Mouse (Mus musculus) CH12.LX (cell line): ENCODE results near the gene Krt26. TPM values are rescaled to one million over a fixed set of nuclear protein-coding genes. Genes with fewer than 3 reads are reported as not detected.

Experiments
- DNase-seq: peaks from one replicate; pipeline ENCODE4 v3.0.0-alpha.2; 2013; ENCODE audit errors: extremely low read depth
- H3K27ac ChIP-seq: 2 replicates; pipeline ENCODE4 v1.5.1; 2012; ENCODE audit warnings: low read depth, mild to moderate bottlenecking, control low read depth, moderate library complexity; ENCODE audit not compliant: insufficient read depth
- H3K27me3 ChIP-seq: replicated peaks from 2 replicates; pipeline ENCODE3; 2012; ENCODE audit warnings: inconsistent platforms
- H3K36me3 ChIP-seq, 2 experiments: replicated peaks in 1 of 2; 2 replicates each; pipeline versions ENCODE3 to v1.6.1; 2012; ENCODE audit warnings: inconsistent platforms in 1 of 2, low read length in 1 of 2, mild to moderate bottlenecking in 1 of 2, mixed read lengths in 1 of 2, moderate library complexity in 1 of 2; ENCODE audit not compliant: control insufficient read depth in 1 of 2, insufficient read depth in 1 of 2
- H3K4me1 ChIP-seq, 2 experiments: 2 replicates each; pipeline ENCODE4 v1.6.1; 2012; ENCODE audit warnings: inconsistent platforms in 1 of 2, moderate library complexity in 1 of 2; ENCODE audit not compliant: insufficient read depth in 2 of 2, control insufficient read depth in 1 of 2
- H3K4me2 ChIP-seq: 2 replicates; pipeline ENCODE4 v1.6.1; 2012; ENCODE audit warnings: low read depth, mild to moderate bottlenecking, control low read depth; ENCODE audit not compliant: poor library complexity, insufficient read depth, severe bottlenecking
- H3K4me3 ChIP-seq, 3 experiments: fragments of 150-350 bp in 1 of 3; sonication (generic) in 1 of 3; replicated peaks in 1 of 3; 2 replicates each; pipeline versions ENCODE3 to v1.5.1; 2011 to 2012; ENCODE audit warnings: low read depth in 2 of 3, low read length in 2 of 3, mild to moderate bottlenecking in 2 of 3, moderate library complexity in 2 of 3, control low read depth in 1 of 3, improper control_type of control experiment in 1 of 3, inconsistent platforms in 1 of 3, mixed read lengths in 1 of 3; ENCODE audit not compliant: poor library complexity in 1 of 3
- H3K79me2 ChIP-seq: replicated peaks from 2 replicates; pipeline ENCODE4 v1.6.1; 2012; ENCODE audit warnings: mild to moderate bottlenecking, moderate library complexity; ENCODE audit not compliant: control insufficient read depth, poor library complexity, insufficient read depth, severe bottlenecking; ENCODE audit errors: extremely low read depth
- H3K9ac ChIP-seq: 2 replicates; pipeline ENCODE4 v1.6.1; 2012; ENCODE audit warnings: low read depth, mild to moderate bottlenecking, control low read depth, moderate library complexity; ENCODE audit not compliant: insufficient read depth
- H3K9me3 ChIP-seq: replicated peaks from 2 replicates; pipeline ENCODE3; 2012; ENCODE audit warnings: low read length, inconsistent platforms, mixed read lengths
- BHLHE40 ChIP-seq: IDR thresholded peaks from 2 replicates; pipeline ENCODE4 v1.6.1; 2011; ENCODE audit warnings: mild to moderate bottlenecking, low read depth, low read length, improper control_type of control experiment
- CHD1 ChIP-seq: IDR thresholded peaks from 2 replicates; pipeline ENCODE4 v1.6.1; 2012; ENCODE audit warnings: low read depth, low read length, improper control_type of control experiment, inconsistent platforms
- CHD2 ChIP-seq: IDR thresholded peaks from 2 replicates; pipeline ENCODE4 v1.6.1; 2011; ENCODE audit warnings: low read length, improper control_type of control experiment
- E2F4 ChIP-seq: IDR thresholded peaks from 2 replicates; pipeline ENCODE4 v1.6.1; 2011; ENCODE audit warnings: low read depth, low read length, improper control_type of control experiment; ENCODE audit not compliant: insufficient replicate concordance
- ELF1 ChIP-seq: IDR thresholded peaks from 2 replicates; pipeline ENCODE4 v1.6.1; 2014; ENCODE audit warnings: low read depth, mild to moderate bottlenecking, inconsistent platforms, low read length, improper control_type of control experiment
- EP300 ChIP-seq: IDR thresholded peaks from 2 replicates; pipeline ENCODE4 v1.6.1; 2011; ENCODE audit warnings: low read length, improper control_type of control experiment
- ETS1 ChIP-seq: conservative IDR thresholded peaks from 2 replicates; pipeline ENCODE4 v1.6.1; 2012; ENCODE audit warnings: low read depth, mild to moderate bottlenecking, inconsistent platforms, low read length, improper control_type of control experiment, moderate library complexity
- GABPA ChIP-seq: IDR thresholded peaks from 2 replicates; pipeline ENCODE4 v1.6.1; 2012; ENCODE audit warnings: low read depth, low read length, improper control_type of control experiment, inconsistent platforms; ENCODE audit not compliant: insufficient replicate concordance
- HCFC1 ChIP-seq: IDR thresholded peaks from 2 replicates; pipeline ENCODE4 v1.6.1; 2012; ENCODE audit warnings: low read depth, mild to moderate bottlenecking, inconsistent platforms, low read length, improper control_type of control experiment
- IRF4 ChIP-seq: IDR thresholded peaks from 2 replicates; pipeline ENCODE4 v1.6.1; 2014; ENCODE audit warnings: low read depth, mild to moderate bottlenecking, inconsistent platforms, low read length, improper control_type of control experiment
- JUN ChIP-seq: IDR thresholded peaks from 2 replicates; pipeline ENCODE4 v1.6.1; 2011; ENCODE audit warnings: low read depth, mild to moderate bottlenecking, low read length, improper control_type of control experiment, moderate library complexity; ENCODE audit not compliant: insufficient read depth
- KAT2A ChIP-seq: IDR thresholded peaks from 2 replicates; pipeline ENCODE4 v1.6.1; 2012; ENCODE audit warnings: low read length, improper control_type of control experiment, inconsistent platforms; ENCODE audit not compliant: insufficient replicate concordance
- MAX ChIP-seq: IDR thresholded peaks from 2 replicates; pipeline ENCODE4 v1.6.1; 2011; ENCODE audit warnings: low read length, improper control_type of control experiment
- MAZ ChIP-seq: IDR thresholded peaks from 2 replicates; pipeline ENCODE4 v1.6.1; 2012; ENCODE audit warnings: low read depth, mild to moderate bottlenecking, inconsistent platforms, low read length, improper control_type of control experiment, moderate library complexity
- MEF2A ChIP-seq: IDR thresholded peaks from 2 replicates; pipeline ENCODE4 v1.6.1; 2014; ENCODE audit warnings: low read depth, mild to moderate bottlenecking, inconsistent platforms, low read length, improper control_type of control experiment, borderline replicate concordance
- MXI1 ChIP-seq: IDR thresholded peaks from 2 replicates; pipeline ENCODE4 v1.6.1; 2011; ENCODE audit warnings: mild to moderate bottlenecking, low read depth, low read length, improper control_type of control experiment
- MYC ChIP-seq: IDR thresholded peaks from 2 replicates; pipeline ENCODE4 v1.6.1; 2011; ENCODE audit warnings: low read depth, mild to moderate bottlenecking, improper control_type of control experiment, low read length
- NRF1 ChIP-seq: IDR thresholded peaks from 2 replicates; pipeline ENCODE4 v1.6.1; 2014; ENCODE audit warnings: low read depth, mild to moderate bottlenecking, inconsistent platforms, low read length, improper control_type of control experiment, moderate library complexity
- PAX5 ChIP-seq: IDR thresholded peaks from 2 replicates; pipeline ENCODE4 v1.6.1; 2012; ENCODE audit warnings: low read length, inconsistent platforms, mixed read lengths
- POLR2A ChIP-seq: IDR thresholded peaks from 2 replicates; pipeline ENCODE4 v1.6.1; 2011; ENCODE audit warnings: low read depth, mild to moderate bottlenecking, improper control_type of control experiment, low read length
- SIN3A ChIP-seq: IDR thresholded peaks from 2 replicates; pipeline ENCODE4 v1.6.1; 2012; ENCODE audit warnings: low read length, improper control_type of control experiment, inconsistent platforms
- SMC3 ChIP-seq: IDR thresholded peaks from 2 replicates; pipeline ENCODE4 v1.6.1; 2011; ENCODE audit warnings: low read depth, low read length, improper control_type of control experiment
- TCF12 ChIP-seq: IDR thresholded peaks from 2 replicates; pipeline ENCODE4 v1.6.1; 2014; ENCODE audit warnings: low read depth, mild to moderate bottlenecking, inconsistent platforms, low read length, improper control_type of control experiment
- UBTF ChIP-seq: IDR thresholded peaks from 2 replicates; pipeline ENCODE4 v1.6.1; 2012; ENCODE audit warnings: low read depth, mild to moderate bottlenecking, inconsistent platforms, low read length, improper control_type of control experiment, moderate library complexity
- USF2 ChIP-seq: conservative IDR thresholded peaks from 2 replicates; pipeline ENCODE4 v1.6.1; 2011; ENCODE audit warnings: low read depth, low read length, improper control_type of control experiment
- ZC3H11A ChIP-seq: IDR thresholded peaks from 2 replicates; pipeline ENCODE4 v1.6.1; 2012; ENCODE audit warnings: low read depth, mild to moderate bottlenecking, inconsistent platforms, low read length, improper control_type of control experiment
- ZMIZ1 ChIP-seq: IDR thresholded peaks from 2 replicates; pipeline ENCODE4 v1.6.1; 2012; ENCODE audit warnings: low read depth, mild to moderate bottlenecking, inconsistent platforms, low read length, improper control_type of control experiment
- ZNF384 ChIP-seq: IDR thresholded peaks from 2 replicates; pipeline ENCODE4 v1.6.1; 2012; ENCODE audit warnings: low read depth, low read length, improper control_type of control experiment, inconsistent platforms
- dilution Hi-C: fragments of 300-500 bp; cut with MboI; formaldehyde crosslinking; loops from 2 replicates; pipeline ENCODE4 v1.14.3; 2020; ENCODE audit warnings: low sequenced_read_pairs; ENCODE audit not compliant: extremely low pct_unique_long_range_greater_than_20kb, extremely low pct_ligation_motif_present
- in situ Hi-C: fragments of 300-500 bp; cut with MboI; formaldehyde crosslinking; loops from 3 replicates; pipeline ENCODE4 v1.14.3; 2019; ENCODE audit warnings: low sequenced_read_pairs, low pct_ligation_motif_present, low pct_unique_long_range_greater_than_20kb, mixed read lengths
- polyA plus RNA-seq: library from polyadenylated mRNA; unstranded; fragments of >175 nt; gene quantifications from 2 replicates; pipeline ENCODE4 v1.2.1, GENCODE M21; 2012; ENCODE audit warnings: low read depth; ENCODE audit not compliant: insufficient read length
- total RNA-seq, 2 experiments: library from RNA; depleted of rRNA; stranded (reverse); fragments of 300-350 nt in 1 of 2; fragments of >200 nt in 1 of 2; gene quantifications; 2 replicates each; pipeline ENCODE4 v1.2.3; 2012 to 2014

Gene Krt26
- total and polyA plus RNA-seq, 3 experiments: not detected

DNA sequence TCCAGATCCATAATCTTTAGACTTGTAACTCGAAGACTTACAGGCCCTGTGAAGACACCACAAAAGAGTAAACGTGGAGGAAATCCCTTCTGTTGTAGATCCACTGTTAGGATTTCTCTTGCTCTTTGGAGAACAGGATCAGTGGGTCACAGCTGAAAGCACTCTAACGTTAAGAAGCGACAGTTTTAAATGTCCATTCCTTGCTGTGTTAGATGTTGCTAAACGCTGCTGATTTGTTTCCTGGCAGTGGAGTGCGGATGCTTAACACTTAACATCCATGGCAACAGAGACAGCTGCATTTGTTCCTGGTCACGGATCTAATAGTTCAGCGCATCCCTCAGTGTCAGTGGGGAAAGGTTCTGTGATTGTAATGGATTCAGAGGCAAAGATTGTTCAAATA lies 21.2 kb downstream of the Krt26 start:
- Histone ChIP-seq H3K79me2 (no peaks in the 10 kb centered on the region), H3K36me3 (no peaks in the 10 kb centered on the region), H3K9ac (no peak overlapping the region), H3K27ac (no peak overlapping the region), H3K27me3 (peaks cover 47% of the 10 kb centered on the region), H3K4me1 (peaks cover 2 to 9% of the 10 kb centered on the region in 2 experiments; a peak in 2 of 4 replicates), H3K4me3 (no peak overlapping the region), H3K4me2 (no peak overlapping the region), H3K9me3 (no peaks in the 10 kb centered on the region)
- in situ Hi-C loops: loop anchor here (5.0 kb wide), 1 partner anchor 36 kb away; the partner anchor contains the start of gene Krt27
- no peak for DNase-seq
- dilution Hi-C loops: no loop called here
- TF ChIP-seq USF2: no peak
- no peak for TF ChIP-seq ETS1
- no peak for TF ChIP-seq CHD1
- no peak for TF ChIP-seq E2F4
- no peak for TF ChIP-seq SIN3A
- TF ChIP-seq MAZ: no peak
- no peak for TF ChIP-seq MXI1
- no peak for TF ChIP-seq MAX
- no peak for TF ChIP-seq GABPA
- TF ChIP-seq PAX5: no peak
- TF ChIP-seq ZC3H11A: no peak
- no peak for TF ChIP-seq MEF2A
- no peak for TF ChIP-seq EP300
- no peak for TF ChIP-seq IRF4
- no peak for TF ChIP-seq JUN
- no peak for TF ChIP-seq POLR2A
- no peak for TF ChIP-seq TCF12
- TF ChIP-seq NRF1: no peak
- TF ChIP-seq MYC: no peak

- no peak for DNase-seq
- H3K36me3 ChIP-seq: no peaks in the 10 kb centered on the region
- H3K4me3 ChIP-seq: no peak overlapping the region
- H3K27ac ChIP-seq: no peak overlapping the region
- peaks cover 47% of the 10 kb centered on the region for H3K27me3 ChIP-seq
- no peak overlapping the region for H3K4me2 ChIP-seq
- dilution Hi-C loops (no loop called here), in situ Hi-C loops (no loop called here)
- H3K79me2 ChIP-seq: no peaks in the 10 kb centered on the region
- H3K9me3 ChIP-seq: no peaks in the 10 kb centered on the region
- H3K9ac ChIP-seq: no peak overlapping the region
- TF ChIP-seq MAZ (no peak), TCF12 (no peak), JUN (no peak), ELF1 (no peak), ZC3H11A (no peak), CHD1 (no peak), UBTF (no peak), SMC3 (no peak), KAT2A (no peak), E2F4 (no peak), ZMIZ1 (no peak), SIN3A (no peak), HCFC1 (no peak), CHD2 (no peak), MAX (no peak), ZNF384 (no peak), BHLHE40 (no peak)
- H3K4me1 ChIP-seq: 0 out of 4 replicates have a peak, but pooled peaks cover 0 to 2% of the 10 kb centered on the region in 2 experiments
Observed at GRCm38 (mm10) chr11:99314594-99314993, 23.2 kb downstream of the Krt26 start.
